Mouse (Mus musculus) ES-E14 (cell line): Measurements from ENCODE around the gene Sbno2.

Source experiments
- MAFK ChIP-seq: IDR thresholded peaks from 2 replicates; pipeline ENCODE4 v1.6.1; 2014; ENCODE audit warnings: mild to moderate bottlenecking, low read depth, low read length, inconsistent platforms; ENCODE audit not compliant: insufficient read depth
- ZC3H11A ChIP-seq: IDR thresholded peaks from 2 replicates; pipeline ENCODE4 v1.6.1; 2012; ENCODE audit warnings: low read depth, mild to moderate bottlenecking, inconsistent platforms, low read length, borderline replicate concordance

GRCm38 (mm10) chr10:80057683-80058326 lies 47.6 kb downstream of the Sbno2 start:
- no peak for TF ChIP-seq MAFK
- no peak for TF ChIP-seq ZC3H11A
